Mouse (Mus musculus): ENCODE measurements at regions not wholly inside any gene's neighbourhood (a gene's known extent, or its start where the extent isn't known, plus 50 kb on each side); places are given as distances from the start of the nearest gene placed in this dataset.

DNA sequence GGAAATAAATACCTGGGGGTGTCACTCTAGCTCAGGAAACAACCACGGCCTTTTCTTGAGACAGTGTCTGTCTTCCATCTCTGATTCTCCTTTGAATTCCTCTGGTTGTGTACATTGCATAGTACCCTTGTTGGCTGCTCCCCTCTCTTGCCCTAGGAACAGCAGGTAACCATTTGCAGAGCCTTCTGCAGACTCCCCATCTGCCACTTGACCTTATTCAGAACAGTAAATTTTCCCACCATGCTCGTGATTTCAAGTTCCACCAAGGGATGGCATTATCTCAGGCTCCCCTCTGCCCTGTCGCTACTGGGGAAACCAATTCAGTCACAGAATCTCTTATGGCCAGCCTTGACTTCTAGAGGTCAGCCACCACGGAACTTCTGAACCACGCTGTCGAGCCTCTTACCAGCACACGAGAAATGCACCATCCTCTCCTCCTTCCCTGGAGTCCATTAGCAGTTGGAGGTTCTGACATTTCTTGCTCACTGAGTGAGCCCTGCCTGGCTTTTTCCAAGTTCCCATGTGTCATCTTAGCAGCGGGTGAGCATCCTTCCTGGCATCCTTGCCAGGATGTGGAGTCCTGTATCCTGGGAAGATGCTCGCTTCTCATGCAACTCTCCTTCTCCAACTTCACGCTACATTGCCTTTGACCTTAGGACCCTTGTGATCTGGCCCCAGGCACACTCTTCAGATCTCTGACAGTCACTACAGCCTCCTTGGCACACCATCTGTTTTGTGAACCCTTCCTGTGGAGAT is 75.8 kb upstream of the Disp3 start:
- no peak overlapping the region for H3K4me3 ChIP-seq (ENCODE audit: low read depth, low read length)
- 81% methylated on average over 10 of the region's 10 CpGs for WGBS
- H3K27me3 ChIP-seq (ENCODE audit: control insufficient read depth, insufficient read depth, low read length): no peaks in the 10 kb centered on the region
- no peak overlapping the region for H3K27ac ChIP-seq (ENCODE audit: low read depth, low read length)
- no peaks in the 10 kb centered on the region for H3K9me3 ChIP-seq (ENCODE audit: control insufficient read depth, low read length)
- H3K4me2 ChIP-seq (replicated peaks; ENCODE audit: low read depth, low read length): no peak overlapping the region
- H3K9ac ChIP-seq (ENCODE audit: low read depth, low read length): no peak overlapping the region
- no peak for ATAC-seq (ENCODE audit: low FRiP score)
- no peaks in the 10 kb centered on the region for H3K4me1 ChIP-seq (replicated peaks; ENCODE audit: control insufficient read depth, insufficient read depth, low read length)
- no peak for DNase-seq (ENCODE audit: low spot score)
- no peaks in the 10 kb centered on the region for H3K36me3 ChIP-seq (ENCODE audit: control insufficient read depth, insufficient read depth, low read length)

- ATAC-seq (ENCODE audit: low FRiP score): no peak
- Histone ChIP-seq H3K4me2 (replicated peaks; ENCODE audit: low read depth, low read length) (no peak overlapping the region), H3K27me3 (ENCODE audit: control insufficient read depth, insufficient read depth, low read length) (no peaks in the 10 kb centered on the region), H3K4me3 (ENCODE audit: low read depth, low read length) (no peak overlapping the region), H3K9me3 (ENCODE audit: control insufficient read depth, low read length) (no peaks in the 10 kb centered on the region), H3K4me1 (replicated peaks; ENCODE audit: control insufficient read depth, insufficient read depth, low read length) (no peaks in the 10 kb centered on the region), H3K9ac (ENCODE audit: low read depth, low read length) (no peak overlapping the region), H3K27ac (ENCODE audit: low read depth, low read length) (no peak overlapping the region), H3K36me3 (ENCODE audit: control insufficient read depth, insufficient read depth, low read length) (no peaks in the 10 kb centered on the region)
- 74% methylated on average over 9 of the region's 9 CpGs for WGBS
- DNase-seq (ENCODE audit: low spot score): no peak
Measured at GRCm38 (mm10) chr4:148360931-148361330, 73.2 kb upstream of the Disp3 start.

GRCm38 (mm10) chr4:148358336-148358735 is 70.6 kb upstream of the Disp3 start:
- no peaks in the 10 kb centered on the region for H3K9me3 ChIP-seq (ENCODE audit: control insufficient read depth, low read length)
- WGBS: 55% methylated on average over 4 of the region's 4 CpGs
- no peak overlapping the region for H3K4me2 ChIP-seq (replicated peaks; ENCODE audit: low read depth, low read length)
- H3K4me1 ChIP-seq (replicated peaks; ENCODE audit: control insufficient read depth, insufficient read depth, low read length): no peaks in the 10 kb centered on the region
- no peaks in the 10 kb centered on the region for H3K36me3 ChIP-seq (ENCODE audit: control insufficient read depth, insufficient read depth, low read length)
- H3K9ac ChIP-seq (ENCODE audit: low read depth, low read length): no peak overlapping the region
- ATAC-seq (ENCODE audit: low FRiP score): no peak
- H3K27me3 ChIP-seq (ENCODE audit: control insufficient read depth, insufficient read depth, low read length): no peaks in the 10 kb centered on the region
- no peak overlapping the region for H3K4me3 ChIP-seq (ENCODE audit: low read depth, low read length)
- no peak for DNase-seq (ENCODE audit: low spot score)
- no peak overlapping the region for H3K27ac ChIP-seq (ENCODE audit: low read depth, low read length)

GRCm38 (mm10) chr4:148357221-148357621 is 69.5 kb upstream of the Disp3 start:
- H3K27ac ChIP-seq (ENCODE audit: low read depth, low read length): no peak overlapping the region
- H3K36me3 ChIP-seq (ENCODE audit: control insufficient read depth, insufficient read depth, low read length): no peaks in the 10 kb centered on the region
- H3K4me3 ChIP-seq (ENCODE audit: low read depth, low read length): no peak overlapping the region
- WGBS: 80% methylated on average over 10 of the region's 10 CpGs
- ATAC-seq (ENCODE audit: low FRiP score) (no peak), DNase-seq (ENCODE audit: low spot score) (no peak)
- H3K27me3 ChIP-seq (ENCODE audit: control insufficient read depth, insufficient read depth, low read length): no peaks in the 10 kb centered on the region
- no peaks in the 10 kb centered on the region for H3K9me3 ChIP-seq (ENCODE audit: control insufficient read depth, low read length)
- H3K9ac ChIP-seq (ENCODE audit: low read depth, low read length): no peak overlapping the region
- H3K4me2 ChIP-seq (replicated peaks; ENCODE audit: low read depth, low read length): no peak overlapping the region
- no peaks in the 10 kb centered on the region for H3K4me1 ChIP-seq (replicated peaks; ENCODE audit: control insufficient read depth, insufficient read depth, low read length)

GRCm38 (mm10) chr4:148356654-148357053 is 68.9 kb upstream of the Disp3 start:
- H3K9me3 ChIP-seq (ENCODE audit: control insufficient read depth, low read length): no peaks in the 10 kb centered on the region
- H3K27me3 ChIP-seq (ENCODE audit: control insufficient read depth, insufficient read depth, low read length): no peaks in the 10 kb centered on the region
- no peak overlapping the region for H3K4me2 ChIP-seq (replicated peaks; ENCODE audit: low read depth, low read length)
- no peaks in the 10 kb centered on the region for H3K36me3 ChIP-seq (ENCODE audit: control insufficient read depth, insufficient read depth, low read length)
- 67% methylated on average over 3 of the region's 3 CpGs for WGBS
- H3K27ac ChIP-seq (ENCODE audit: low read depth, low read length): no peak overlapping the region
- ATAC-seq (ENCODE audit: low FRiP score) (no peak), DNase-seq (ENCODE audit: low spot score) (no peak)
- H3K4me1 ChIP-seq (replicated peaks; ENCODE audit: control insufficient read depth, insufficient read depth, low read length): no peaks in the 10 kb centered on the region
- no peak overlapping the region for H3K4me3 ChIP-seq (ENCODE audit: low read depth, low read length)
- no peak overlapping the region for H3K9ac ChIP-seq (ENCODE audit: low read depth, low read length)

DNA sequence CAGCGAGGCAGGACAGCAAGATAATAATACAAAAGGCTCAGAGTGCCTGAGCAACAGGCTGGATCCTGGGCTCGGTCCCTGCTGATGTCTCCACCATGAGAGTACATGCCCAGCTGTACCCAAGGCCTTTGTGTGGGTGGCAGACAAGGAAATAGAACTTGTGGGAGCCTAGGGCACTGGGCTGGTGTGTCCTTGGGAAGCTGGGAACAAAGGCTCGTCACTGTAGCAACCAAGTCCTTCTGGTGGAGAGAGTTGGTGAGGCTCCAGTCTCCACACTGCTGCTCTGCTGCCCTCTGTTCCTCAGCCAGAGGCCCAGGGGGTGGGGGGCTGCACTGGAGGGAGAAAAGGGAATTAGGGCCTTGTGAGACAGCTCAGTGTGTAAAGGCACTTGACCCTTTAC is 66.2 kb upstream of the Disp3 start:
- H3K4me3 ChIP-seq (ENCODE audit: low read depth, low read length): no peak overlapping the region
- no peak for DNase-seq (ENCODE audit: low spot score)
- no peak for ATAC-seq (ENCODE audit: low FRiP score)
- 77% methylated on average over 3 of the region's 3 CpGs for WGBS
- H3K9ac ChIP-seq (ENCODE audit: low read depth, low read length): no peak overlapping the region
- H3K4me1 ChIP-seq (replicated peaks; ENCODE audit: control insufficient read depth, insufficient read depth, low read length): no peaks in the 10 kb centered on the region
- H3K4me2 ChIP-seq (replicated peaks; ENCODE audit: low read depth, low read length): no peak overlapping the region
- H3K36me3 ChIP-seq (ENCODE audit: control insufficient read depth, insufficient read depth, low read length): no peaks in the 10 kb centered on the region
- no peaks in the 10 kb centered on the region for H3K27me3 ChIP-seq (ENCODE audit: control insufficient read depth, insufficient read depth, low read length)
- H3K27ac ChIP-seq (ENCODE audit: low read depth, low read length): no peak overlapping the region
- H3K9me3 ChIP-seq (ENCODE audit: control insufficient read depth, low read length): no peaks in the 10 kb centered on the region

GRCm38 (mm10) chr4:148352690-148353089 is 64.9 kb upstream of the Disp3 start:
- H3K27me3 ChIP-seq (ENCODE audit: control insufficient read depth, insufficient read depth, low read length): no peaks in the 10 kb centered on the region
- ATAC-seq (ENCODE audit: low FRiP score) (no peak), DNase-seq (ENCODE audit: low spot score) (no peak)
- no peak overlapping the region for H3K4me3 ChIP-seq (ENCODE audit: low read depth, low read length)
- H3K4me2 ChIP-seq (replicated peaks; ENCODE audit: low read depth, low read length): no peak overlapping the region
- WGBS: 93% methylated on average over 5 of the region's 5 CpGs
- no peaks in the 10 kb centered on the region for H3K36me3 ChIP-seq (ENCODE audit: control insufficient read depth, insufficient read depth, low read length)
- no peaks in the 10 kb centered on the region for H3K4me1 ChIP-seq (replicated peaks; ENCODE audit: control insufficient read depth, insufficient read depth, low read length)
- no peaks in the 10 kb centered on the region for H3K9me3 ChIP-seq (ENCODE audit: control insufficient read depth, low read length)
- no peak overlapping the region for H3K9ac ChIP-seq (ENCODE audit: low read depth, low read length)
- H3K27ac ChIP-seq (ENCODE audit: low read depth, low read length): no peak overlapping the region

DNA sequence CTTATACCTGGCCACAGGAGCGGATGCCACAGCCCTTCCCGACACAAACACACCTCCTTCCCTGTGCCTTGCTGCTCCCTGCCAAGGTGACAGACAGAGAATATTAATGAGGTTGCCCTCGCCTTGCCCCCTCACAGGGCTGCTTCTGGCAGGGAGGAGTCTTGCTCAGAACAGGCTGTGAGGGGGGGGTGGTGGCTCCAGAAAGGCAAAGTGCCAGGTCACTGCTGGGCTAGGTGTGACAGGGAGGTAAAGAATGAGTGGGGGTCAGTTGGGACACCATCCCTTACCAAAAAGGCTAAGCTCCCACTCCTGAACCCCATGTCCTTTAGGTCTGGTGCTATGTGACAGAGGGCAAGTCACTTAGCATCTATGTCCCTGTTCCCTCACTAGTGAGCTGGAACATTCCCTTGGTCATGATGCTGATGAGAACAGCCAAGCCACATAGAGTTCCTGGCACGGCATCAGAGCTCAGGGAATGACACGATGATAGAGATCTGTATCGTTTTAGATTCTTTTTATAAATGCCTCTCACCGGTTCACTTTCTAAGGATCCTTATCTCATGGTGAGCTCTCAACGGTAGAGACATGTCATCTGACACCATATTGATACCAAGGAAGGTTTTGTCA is 53.9 kb upstream of the Disp3 start:
- Histone ChIP-seq H3K27me3 (ENCODE audit: control insufficient read depth, insufficient read depth, low read length) (no peaks in the 10 kb centered on the region), H3K36me3 (ENCODE audit: control insufficient read depth, insufficient read depth, low read length) (no peaks in the 10 kb centered on the region), H3K9me3 (ENCODE audit: control insufficient read depth, low read length) (no peaks in the 10 kb centered on the region), H3K27ac (ENCODE audit: low read depth, low read length) (no peak overlapping the region), H3K4me3 (ENCODE audit: low read depth, low read length) (no peak overlapping the region), H3K4me1 (replicated peaks; ENCODE audit: control insufficient read depth, insufficient read depth, low read length) (peaks cover 2% of the 10 kb centered on the region; the same call in 1 of the 2 replicates), H3K4me2 (replicated peaks; ENCODE audit: low read depth, low read length) (no peak overlapping the region), H3K9ac (ENCODE audit: low read depth, low read length) (no peak overlapping the region)
- DNase-seq (ENCODE audit: low spot score) (no peak), ATAC-seq (ENCODE audit: low FRiP score) (no peak)
- 78% methylated on average over 8 of the region's 8 CpGs for WGBS

GRCm38 (mm10) chr4:148340342-148340741 is 52.6 kb upstream of the Disp3 start:
- whole genome bisulfite sequencing: 85% methylated on average over 9 of the region's 9 CpGs
- no peak overlapping the region for H3K4me2 ChIP-seq (replicated peaks; ENCODE audit: low read depth, low read length)
- ATAC-seq (ENCODE audit: low FRiP score) (no peak), DNase-seq (ENCODE audit: low spot score) (no peak)
- peaks cover 2% of the 10 kb centered on the region; the same call in 1 of the 2 replicates for H3K4me1 ChIP-seq (replicated peaks; ENCODE audit: control insufficient read depth, insufficient read depth, low read length)
- no peak overlapping the region for H3K4me3 ChIP-seq (ENCODE audit: low read depth, low read length)
- no peak overlapping the region for H3K9ac ChIP-seq (ENCODE audit: low read depth, low read length)
- no peaks in the 10 kb centered on the region for H3K36me3 ChIP-seq (ENCODE audit: control insufficient read depth, insufficient read depth, low read length)
- H3K27ac ChIP-seq (ENCODE audit: low read depth, low read length): no peak overlapping the region
- no peaks in the 10 kb centered on the region for H3K9me3 ChIP-seq (ENCODE audit: control insufficient read depth, low read length)
- H3K27me3 ChIP-seq (ENCODE audit: control insufficient read depth, insufficient read depth, low read length): no peaks in the 10 kb centered on the region

Measured in hindbrain, embryonic 11.5 days (tissue).